Mouse (Mus musculus) liver, adult 2 months (tissue): ENCODE results near the gene Dmgdh. TPM values are rescaled to one million over a fixed set of nuclear protein-coding genes. Genes with fewer than 3 reads are reported as not detected.

Source experiments
- DNase-seq: peaks from one replicate; pipeline ENCODE4 v3.0.0-alpha.2; 2011; ENCODE audit warnings: low read depth, low spot score; ENCODE audit errors: extremely low read depth
- H3K27ac ChIP-seq: fragments of 200-500 bp; replicated peaks from 2 replicates; pipeline ENCODE4 v1.5.1; 2012; ENCODE audit warnings: low read depth, mild to moderate bottlenecking, control low read depth, inconsistent platforms, low read length; ENCODE audit not compliant: insufficient read depth
- H3K27me3 ChIP-seq: fragments of 200-500 bp; 2 replicates; pipeline ENCODE4 v1.6.1; 2012; ENCODE audit warnings: mild to moderate bottlenecking, moderate library complexity, low read length, inconsistent platforms; ENCODE audit not compliant: control insufficient read depth, insufficient read depth
- H3K36me3 ChIP-seq: fragments of 200-500 bp; 2 replicates; pipeline ENCODE4 v1.6.1; 2012; ENCODE audit warnings: low read length, inconsistent platforms; ENCODE audit not compliant: control insufficient read depth, insufficient read depth
- H3K4me1 ChIP-seq: fragments of 200-500 bp; 2 replicates; pipeline ENCODE4 v1.6.1; 2011; ENCODE audit warnings: low read length; ENCODE audit not compliant: control insufficient read depth, insufficient read depth
- H3K4me3 ChIP-seq: fragments of 200-500 bp; 2 replicates; pipeline ENCODE4 v1.5.1; 2011; ENCODE audit warnings: low read depth, mild to moderate bottlenecking, control low read depth, low read length, moderate library complexity; ENCODE audit not compliant: insufficient read depth
- H3K79me2 ChIP-seq: fragments of 200-500 bp; 2 replicates; pipeline ENCODE4 v1.6.1; 2012; ENCODE audit warnings: inconsistent platforms, mild to moderate bottlenecking, low read length, moderate library complexity; ENCODE audit not compliant: control insufficient read depth, insufficient read depth
- H3K9ac ChIP-seq: fragments of 200-500 bp; 2 replicates; pipeline ENCODE4 v1.6.1; 2012; ENCODE audit warnings: low read depth, mild to moderate bottlenecking, control low read depth, inconsistent platforms, low read length
- CTCF ChIP-seq: fragments of 200-500 bp; IDR thresholded peaks from 2 replicates; pipeline ENCODE4 v1.5.1; 2011; ENCODE audit warnings: low read depth, low read length, control low read depth
- POLR2A ChIP-seq: fragments of 200-500 bp; IDR thresholded peaks from 2 replicates; pipeline ENCODE4 v1.6.1; 2011; ENCODE audit warnings: low read length, control low read depth; ENCODE audit not compliant: insufficient read depth; ENCODE audit errors: extremely low read depth
- WGBS: fragments of 180-500 bp; shearing (Covaris S2); methylation state at CpG from one replicate; pipeline ENCODE4 v1.1.7; 2018; 5-methylcytosine and 5-hydroxymethylcytosine counted together
- polyA plus RNA-seq: library from polyadenylated mRNA; depleted of rRNA; stranded (reverse); fragments of >200 nt; gene quantifications from 2 replicates; pipeline ENCODE4 v1.2.3, GENCODE M21; 2012
- total RNA-seq: library from RNA; depleted of rRNA; stranded (reverse); fragments of >200 nt; gene quantifications from 2 replicates; pipeline ENCODE4 v1.2.3, GENCODE M21; 2014

The Dmgdh gene
- total and polyA plus RNA-seq, 2 experiments = 132 to 283 TPM

DNA sequence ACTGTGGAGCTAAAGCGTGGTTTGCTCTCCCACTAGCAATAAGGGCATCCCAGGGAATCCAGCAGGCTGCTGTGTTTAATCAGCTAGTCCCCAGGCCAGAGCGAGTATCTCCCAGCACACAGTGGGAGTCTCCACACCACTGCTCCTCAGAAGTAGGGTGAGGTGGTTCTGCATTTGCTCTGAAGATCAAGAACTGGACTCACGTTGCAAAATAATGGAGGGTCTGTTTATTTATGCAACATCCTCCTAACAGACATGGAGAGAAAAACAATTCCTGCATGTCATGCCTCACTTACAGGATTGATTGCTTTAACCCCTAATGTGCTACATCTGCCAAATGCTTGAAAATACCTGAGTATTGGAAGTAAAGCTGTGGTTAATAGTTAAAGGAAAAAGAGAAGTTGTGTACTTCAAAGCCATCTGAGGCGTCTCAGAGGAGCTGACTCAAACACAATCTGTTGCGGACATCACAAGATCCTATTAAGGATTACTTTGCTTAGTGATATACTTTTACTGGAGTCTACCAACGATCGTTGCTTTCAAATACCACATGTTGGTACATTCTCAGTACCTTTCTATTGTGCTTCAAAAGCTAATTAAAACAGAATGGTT is 99.6 kb downstream of the Dmgdh start:
- no peaks in the 10 kb centered on the region; the same call in 1 of the 2 replicates for H3K79me2 ChIP-seq
- H3K27ac ChIP-seq = no peak overlapping the region
- H3K9ac ChIP-seq = no peak overlapping the region
- WGBS = 81% methylated on average over 7 of the region's 7 CpGs
- no peaks in the 10 kb centered on the region for H3K27me3 ChIP-seq
- no peak for DNase-seq
- TF ChIP-seq CTCF (no peak), POLR2A (no peak)
- peaks cover 6% of the 10 kb centered on the region for H3K4me1 ChIP-seq
- H3K4me3 ChIP-seq = no peak overlapping the region
- H3K36me3 ChIP-seq = no peaks in the 10 kb centered on the region

DNA sequence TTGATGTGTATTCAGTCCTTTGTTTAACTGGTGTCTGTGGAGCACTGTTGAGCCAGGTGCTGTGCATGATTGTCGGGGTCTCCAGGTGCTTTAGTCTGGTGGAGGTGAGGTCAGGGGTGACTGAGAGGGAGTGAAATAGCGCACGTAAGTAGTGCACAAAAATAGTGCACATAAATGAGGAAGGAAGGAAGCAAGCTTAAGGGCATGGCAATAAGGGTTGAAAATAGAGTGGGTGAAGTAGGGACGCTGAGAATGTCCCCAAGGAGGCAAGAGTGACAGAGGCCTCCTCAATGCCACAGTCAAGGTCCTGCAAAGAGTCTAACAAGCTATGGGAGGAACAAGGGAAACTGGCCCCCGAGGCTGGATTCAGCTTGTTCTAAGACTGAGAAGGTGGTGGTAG is 108.6 kb downstream of the Dmgdh start:
- WGBS = 82% methylated on average over 5 of the region's 5 CpGs
- no peak for TF ChIP-seq POLR2A
- no peak for TF ChIP-seq CTCF

DNA sequence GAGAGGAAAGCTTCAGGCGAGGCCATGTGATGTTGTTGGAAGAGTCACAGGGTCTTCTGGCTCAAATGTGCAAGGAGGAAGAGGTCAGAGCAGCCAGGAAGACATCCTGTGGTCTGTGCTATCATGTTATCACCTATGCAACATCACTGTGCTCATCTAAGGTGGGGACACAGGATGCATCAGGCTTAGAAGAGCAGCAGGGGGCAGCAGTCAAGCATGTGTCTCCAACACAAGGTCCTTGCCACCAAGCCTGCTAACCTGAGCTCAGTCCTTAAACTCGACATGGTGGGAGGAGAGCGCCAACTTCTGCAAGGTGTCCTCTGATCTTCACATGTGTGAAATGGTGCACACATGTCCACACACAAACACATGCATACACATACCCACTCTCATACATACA is 111.1 kb downstream of the Dmgdh start:
- H3K9ac ChIP-seq = no peak overlapping the region
- H3K4me3 ChIP-seq = no peak overlapping the region
- H3K79me2 ChIP-seq = peaks cover 3% of the 10 kb centered on the region
- no peak for DNase-seq
- no peak overlapping the region for H3K27ac ChIP-seq
- 80% methylated on average over 3 of the region's 3 CpGs for WGBS
- TF ChIP-seq CTCF (peak; percentile 46; the same call in 1 of the 2 replicates), POLR2A (no peak)
- no peaks in the 10 kb centered on the region; the same call in none of the 2 replicates for H3K4me1 ChIP-seq
- H3K36me3 ChIP-seq = no peaks in the 10 kb centered on the region
- no peaks in the 10 kb centered on the region for H3K27me3 ChIP-seq

More for the DNA sequence above, 108.6 kb downstream of the Dmgdh start:
- Histone ChIP-seq H3K4me1 (no peaks in the 10 kb centered on the region; the same call in none of the 2 replicates), H3K4me3 (no peak overlapping the region), H3K9ac (no peak overlapping the region), H3K27ac (no peak overlapping the region), H3K79me2 (peaks cover 3% of the 10 kb centered on the region), H3K27me3 (no peaks in the 10 kb centered on the region), H3K36me3 (no peaks in the 10 kb centered on the region)
- DNase-seq = no peak

DNA sequence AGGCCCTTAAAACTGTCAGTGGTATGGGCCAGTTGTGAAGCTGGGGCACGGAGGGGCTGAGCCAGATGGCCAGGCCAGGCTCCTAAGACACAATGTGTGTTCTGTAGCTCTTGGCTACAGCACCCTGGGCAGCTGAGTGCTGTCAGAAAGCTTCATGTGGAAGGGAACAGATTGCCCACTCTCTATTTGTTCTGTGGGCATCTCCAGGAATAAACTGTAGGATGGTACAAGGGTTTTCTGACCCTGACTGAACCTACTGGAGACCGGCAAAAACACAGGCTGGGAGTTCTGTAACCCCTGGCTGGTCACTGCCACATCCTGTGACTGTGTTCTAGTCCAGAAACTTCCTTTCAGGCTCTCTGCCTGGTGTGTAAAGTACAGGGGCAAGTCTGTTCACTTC is 111.8 kb downstream of the Dmgdh start:
- 67% methylated on average over 2 of the region's 2 CpGs for WGBS
- DNase-seq = no peak
- H3K4me3 ChIP-seq = no peak overlapping the region
- H3K36me3 ChIP-seq = no peaks in the 10 kb centered on the region
- H3K4me1 ChIP-seq = no peaks in the 10 kb centered on the region; the same call in none of the 2 replicates
- TF ChIP-seq POLR2A (no peak), CTCF (no peak)
- no peaks in the 10 kb centered on the region for H3K27me3 ChIP-seq
- no peak overlapping the region for H3K27ac ChIP-seq
- H3K79me2 ChIP-seq = peaks cover 3% of the 10 kb centered on the region
- H3K9ac ChIP-seq = no peak overlapping the region

DNA sequence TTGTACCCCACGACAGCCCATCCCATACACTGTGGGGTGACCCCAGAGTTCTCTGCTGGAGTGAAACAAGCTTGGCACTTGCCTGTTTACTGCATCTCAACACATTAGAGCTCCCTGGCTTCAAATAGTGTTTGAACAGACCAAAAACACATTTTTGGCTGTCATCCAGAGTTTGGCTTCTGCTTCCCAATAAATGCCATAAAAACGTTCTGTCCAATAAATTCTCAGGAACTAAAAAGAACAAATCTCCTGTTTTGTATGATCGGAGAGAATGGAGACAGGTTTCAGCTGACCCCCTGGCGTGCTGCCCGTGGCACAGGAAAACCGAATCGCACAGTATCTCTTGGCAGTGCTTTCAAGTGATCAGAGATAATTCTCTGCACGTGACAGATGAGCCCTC is 113.4 kb downstream of the Dmgdh start:
- DNase-seq = peak; percentile 30
- WGBS = 28% methylated on average over 8 of the region's 8 CpGs
- Histone ChIP-seq H3K4me3 (no peak overlapping the region), H3K27ac (no peak overlapping the region), H3K27me3 (no peaks in the 10 kb centered on the region), H3K36me3 (no peaks in the 10 kb centered on the region), H3K4me1 (no peaks in the 10 kb centered on the region; the same call in none of the 2 replicates), H3K79me2 (no peaks in the 10 kb centered on the region), H3K9ac (no peak overlapping the region)
- TF ChIP-seq POLR2A (no peak), CTCF (no peak)

DNA sequence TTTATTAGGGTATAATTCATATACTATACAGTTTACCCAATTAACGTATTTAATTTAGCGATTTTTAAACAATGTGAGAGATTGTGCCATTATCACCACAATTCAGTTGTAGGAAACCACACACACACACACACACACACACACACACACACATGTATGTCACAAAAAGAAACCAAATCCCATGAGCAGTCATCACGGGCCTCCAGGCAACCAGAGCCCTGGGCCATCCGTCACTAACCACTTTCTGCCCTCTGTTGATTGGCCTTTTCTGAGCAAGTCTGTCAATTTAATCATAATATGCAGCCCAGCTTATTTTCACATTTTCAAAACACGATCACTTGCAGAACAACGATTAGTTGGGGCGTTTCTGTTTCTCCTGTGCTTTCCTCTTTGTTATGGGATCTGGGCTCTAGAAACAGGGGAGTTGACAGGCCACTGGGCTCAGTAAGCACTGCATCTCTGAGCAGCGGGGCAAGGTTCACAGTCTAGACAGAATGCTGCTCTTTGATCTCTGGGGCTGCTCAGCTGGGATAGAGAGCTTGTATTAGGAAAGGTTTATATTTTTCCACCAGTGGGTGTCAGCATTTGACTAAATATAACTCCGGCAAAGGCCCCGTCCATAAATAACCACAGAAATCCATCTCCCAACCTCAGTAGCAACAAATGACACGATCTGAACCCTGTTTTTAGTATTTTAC is 118.9 kb downstream of the Dmgdh start:
- H3K79me2 ChIP-seq = no peaks in the 10 kb centered on the region
- H3K36me3 ChIP-seq = peaks cover 8% of the 10 kb centered on the region
- no peak overlapping the region for H3K4me3 ChIP-seq
- peak; percentile 84 for DNase-seq
- no peaks in the 10 kb centered on the region for H3K27me3 ChIP-seq
- H3K4me1 ChIP-seq = no peaks in the 10 kb centered on the region
- H3K9ac ChIP-seq = no peak overlapping the region
- WGBS = 35% methylated on average over 11 of the region's 11 CpGs
- TF ChIP-seq CTCF = peak; percentile 27; the same call in 1 of the 2 replicates
- no peak for TF ChIP-seq POLR2A
- no peak overlapping the region for H3K27ac ChIP-seq
